Mouse (Mus musculus) spleen, adult 12 weeks (tissue): ENCODE results near the gene Cnnm3.
"Not testable (repeated sequence)": the region's sequence is repeated elsewhere in the genome, so short reads cannot be mapped to it uniquely, and the experiment has no call there.

Experiments used
- DNase-seq: peaks from one replicate; pipeline ENCODE4 v3.0.0; 2022; ENCODE audit warnings: low spot score

The Cnnm3 gene

GRCm38 (mm10) chr1:36536783-36537182, 25.1 kb downstream of the Cnnm3 start, which contains the start of gene Ankrd23:
Ankrd23 (minus strand) TSS chr1:36536883.
- DNase-seq: not testable (repeated sequence)

- DNase-seq: no peak
These were observed 27.1 kb downstream of the Cnnm3 start for GRCm38 (mm10) chr1:36538727-36539126.

- no peak for DNase-seq
These were observed 27.5 kb downstream of the Cnnm3 start, which contains the start of gene Gm42417 for GRCm38 (mm10) chr1:36539186-36539585. Gm42417 (minus strand) TSS chr1:36539429.

GRCm38 (mm10) chr1:36540132-36540531, 28.5 kb downstream of the Cnnm3 start:
- DNase-seq: no peak

- DNase-seq: no peak
These were observed 29.1 kb downstream of the Cnnm3 start for GRCm38 (mm10) chr1:36540807-36541206.

GRCm38 (mm10) chr1:36541844-36542243, 30.2 kb downstream of the Cnnm3 start:
- no peak for DNase-seq

- no peak for DNase-seq
These were observed 31.3 kb downstream of the Cnnm3 start for GRCm38 (mm10) chr1:36542925-36543324.

GRCm38 (mm10) chr1:36545382-36545781, 33.7 kb downstream of the Cnnm3 start:
- no peak for DNase-seq

- DNase-seq: no peak
These were observed 34.4 kb downstream of the Cnnm3 start for GRCm38 (mm10) chr1:36545845-36546600.

- DNase-seq: peak; percentile 87
These were observed 35.3 kb downstream of the Cnnm3 start, which contains the start of gene Ankrd39 for GRCm38 (mm10) chr1:36546888-36547471. Ankrd39 (minus strand) TSS chr1:36547445.

GRCm38 (mm10) chr1:36547981-36548598, 36.4 kb downstream of the Cnnm3 start:
- DNase-seq: no peak

GRCm38 (mm10) chr1:36548771-36549170, 37.1 kb downstream of the Cnnm3 start:
- no peak for DNase-seq

GRCm38 (mm10) chr1:36549491-36549890, 37.8 kb downstream of the Cnnm3 start:
- no peak for DNase-seq

GRCm38 (mm10) chr1:36550075-36550863, 38.6 kb downstream of the Cnnm3 start:
- no peak for DNase-seq

- no peak for DNase-seq
These were observed 40.2 kb downstream of the Cnnm3 start for GRCm38 (mm10) chr1:36551904-36552303.

GRCm38 (mm10) chr1:36552506-36552905, 40.8 kb downstream of the Cnnm3 start:
- no peak for DNase-seq

- DNase-seq: no peak
These were observed 43.1 kb downstream of the Cnnm3 start for GRCm38 (mm10) chr1:36554633-36555399.

GRCm38 (mm10) chr1:36555798-36556395, 44.2 kb downstream of the Cnnm3 start:
- DNase-seq: no peak

- peak; percentile 25 for DNase-seq
These were observed 45.1 kb downstream of the Cnnm3 start for GRCm38 (mm10) chr1:36556553-36557456.

- DNase-seq: no peak
These were observed 45.9 kb downstream of the Cnnm3 start for GRCm38 (mm10) chr1:36557457-36558011.
